Comparison of ENCODE assay signal across 8 mouse cellular contexts in genomic region chr4:106839254-106839834, GRCm38 (mm10). TPM values are rescaled to one million over a fixed set of nuclear protein-coding genes. Genes with fewer than 3 reads are reported as not detected.
DNase-seq lines count a peak whose midpoint lies in the region; ATAC-seq lines count a peak whose summit lies in the region.

No protein-coding gene starts in this region.

- H3K4me2 ChIP-seq in heart, embryonic 15.5 days, result peak overlapping the region; percentile 100

- H3K9ac ChIP-seq in heart, embryonic 15.5 days, result peak overlapping the region; percentile 92

- peaks cover 41% of the 10 kb centered on the region for H3K4me1 ChIP-seq in erythroblast, embryonic 14.5 days (ENCODE audit: control insufficient read depth)
- H3K4me1 ChIP-seq in heart, embryonic 15.5 days (replicated peaks), result peaks cover 32% of the 10 kb centered on the region

- peak overlapping the region; percentile 80 for H3K4me3 ChIP-seq in erythroblast, embryonic 14.5 days (replicated peaks)
- H3K4me3 ChIP-seq in heart, embryonic 15.5 days, result peak overlapping the region; percentile 67

- no peaks in the 10 kb centered on the region for H3K9me3 ChIP-seq in erythroblast, embryonic 14.5 days (ENCODE audit: control insufficient read depth, low read length)
- no peaks in the 10 kb centered on the region for H3K9me3 ChIP-seq in heart, embryonic 15.5 days (replicated peaks)

- H3K27me3 ChIP-seq in erythroblast, embryonic 14.5 days (ENCODE audit: control insufficient read depth), result peaks cover 26% of the 10 kb centered on the region
- no peaks in the 10 kb centered on the region for H3K27me3 ChIP-seq in heart, embryonic 15.5 days

- H3K27ac ChIP-seq in heart, embryonic 15.5 days, result peak overlapping the region; percentile 98

- H3K36me3 ChIP-seq in erythroblast, embryonic 14.5 days (ENCODE audit: control insufficient read depth), result no peaks in the 10 kb centered on the region
- no peaks in the 10 kb centered on the region for H3K36me3 ChIP-seq in heart, embryonic 15.5 days

- under 1% methylated on average over 32 of the region's 32 CpGs for WGBS in heart, embryonic 15.5 days

- peak; percentile 40 for DNase-seq in layer of hippocampus, adult 11-12 months (ENCODE audit: low spot score)
- no peak for DNase-seq in layer of hippocampus, postnatal 14 days (ENCODE audit: low spot score in 2 of 2)
- peak; percentile 72 for DNase-seq in adrenal gland, adult 2 months
- DNase-seq in kidney, postnatal 4 days, result peak; percentile 64 to 71
- DNase-seq in testis, postnatal 10 days (ENCODE audit: low spot score), result peak; percentile 65

- peak; percentile 23 for ATAC-seq in heart, embryonic 15.5 days (replicated peaks; ENCODE audit: insufficient number of reproducible peaks, insufficient read depth, low FRiP score, low read depth)
- peak; percentile 16 for ATAC-seq in megakaryocyte-erythroid progenitor cell, adult 5-6 weeks (replicated peaks; ENCODE audit: low FRiP score, low TSS enrichment, poor library complexity, severe bottlenecking)

RNA-seq across cellular contexts. Expression of gene Acot11, which starts 34.5 kb away (rescaled TPM):
- total RNA-seq in layer of hippocampus, postnatal 14 days (2021), result 10 to 100 TPM; 43.7 to 53.3 TPM
- total RNA-seq in adrenal gland, adult 2 months (2021), result 10 to 100 TPM; 46.7 to 84.2 TPM
- 21.2 and 23.2 TPM in 2 replicates for polyA plus RNA-seq in adrenal gland, adult 2 months (2012; rRNA removed)
- polyA plus RNA-seq in erythroblast, embryonic 14.5 days (2012), result 1.3 and 1.8 TPM in 2 replicates
- 6.1 and 6.4 TPM in 2 replicates for polyA plus RNA-seq in heart, embryonic 15.5 days (2015; fragmentation: Nextera tagmentation; extraction: Ambion mirVana)
- 1.0 and 2.1 TPM in 2 replicates for total RNA-seq in megakaryocyte-erythroid progenitor cell, adult 5-6 weeks (2014; fragmentation: Nextera tagmentation)
- total RNA-seq in megakaryocyte-erythroid progenitor cell, adult 5-6 weeks (2017), result 0.99 and 1.0 TPM in 2 replicates

Comparison
In these comparisons a context has a peak if more than half of its experiments do, and no peak if none do; other contexts are left out.
1. DNase-seq: peak in layer of hippocampus, adult 11-12 months (single experiment), adrenal gland, adult 2 months (single experiment), kidney, postnatal 4 days (2 of 2) and testis, postnatal 10 days (single experiment); none in layer of hippocampus, postnatal 14 days (0 of 2).
2. RNA of gene Acot11, which starts 34.5 kb away (total RNA-seq): 46.7 to 84.2 TPM in adrenal gland, adult 2 months and 43.7 to 53.3 TPM in layer of hippocampus, postnatal 14 days; 0.99 to 2.1 TPM in megakaryocyte-erythroid progenitor cell, adult 5-6 weeks; every median in the first group is over 10 times any median in the second.